Mouse (Mus musculus) C2C12 (cell line): ENCODE data around the gene Bri3. TPM values are rescaled to one million over a fixed set of nuclear protein-coding genes. Genes with fewer than 3 reads are reported as not detected.

Experiments used
- H3K27me3 ChIP-seq: one replicate; pipeline ENCODE4 v1.6.1; 2011; ENCODE audit not compliant: control insufficient read depth, insufficient read depth, insufficient read length
- H3K36me3 ChIP-seq: one replicate; pipeline ENCODE4 v1.6.1; 2011; ENCODE audit not compliant: control insufficient read depth, insufficient read depth
- H3K4me3 ChIP-seq: one replicate; pipeline ENCODE4 v1.5.1; 2011; ENCODE audit warnings: mild to moderate bottlenecking, control low read depth; ENCODE audit not compliant: poor library complexity, insufficient read depth, severe bottlenecking
- H3K79me2 ChIP-seq: one replicate; pipeline ENCODE4 v1.6.1; 2011; ENCODE audit not compliant: control insufficient read depth, insufficient read depth
- H3K79me3 ChIP-seq: one replicate; pipeline ENCODE4 v1.6.1; 2011; ENCODE audit warnings: low read depth, control low read depth
- H3ac ChIP-seq: one replicate; pipeline ENCODE3; 2011; ENCODE audit warnings: low read depth; ENCODE audit not compliant: control insufficient read depth, insufficient read length
- CEBPB ChIP-seq: IDR thresholded peaks from one replicate; pipeline ENCODE4 v1.6.1; 2011; ENCODE audit warnings: low read depth, mild to moderate bottlenecking, control low read depth, moderate library complexity
- CTCF ChIP-seq: IDR thresholded peaks from one replicate; pipeline ENCODE4 v1.5.1; 2011; ENCODE audit not compliant: control insufficient read depth, insufficient read depth, insufficient read length
- FOSL1 ChIP-seq: IDR thresholded peaks from one replicate; pipeline ENCODE4 v1.8.0; 2011; ENCODE audit warnings: mild to moderate bottlenecking, low read length; ENCODE audit not compliant: poor library complexity, insufficient read depth, severe bottlenecking
- MAX ChIP-seq: IDR thresholded peaks from one replicate; pipeline ENCODE4 v1.6.1; 2011; ENCODE audit warnings: mild to moderate bottlenecking, control low read depth
- MYOD1 ChIP-seq: IDR thresholded peaks from one replicate; pipeline ENCODE4 v1.6.1; 2011; ENCODE audit warnings: low read depth; ENCODE audit not compliant: control insufficient read depth, insufficient read length
- MYOG ChIP-seq: IDR thresholded peaks from one replicate; pipeline ENCODE4 v1.6.1; 2011; ENCODE audit not compliant: control insufficient read depth, insufficient read length; ENCODE audit errors: extremely low read depth
- USF1 ChIP-seq: IDR thresholded peaks from one replicate; pipeline ENCODE4 v1.6.1; 2011; ENCODE audit warnings: low read depth, mild to moderate bottlenecking, control low read depth, moderate library complexity
- polyA plus RNA-seq: library from polyadenylated mRNA; unstranded; fragments of >200 nt; fragmentation: generic; extraction: Trizol; gene quantifications from one replicate; pipeline ENCODE4 v1.2.1, GENCODE M21; 2012; ENCODE audit warnings: missing spikeins

The Bri3 gene
- polyA plus RNA-seq, 1 experiment = 121 TPM

- H3K27me3 ChIP-seq = no peaks in the 10 kb centered on the region
- no peak overlapping the region for H3K4me3 ChIP-seq
- H3K36me3 ChIP-seq = no peaks in the 10 kb centered on the region
- no peak overlapping the region for H3ac ChIP-seq
- H3K79me2 ChIP-seq = peaks cover 29% of the 10 kb centered on the region
- H3K79me3 ChIP-seq = peaks cover 7% of the 10 kb centered on the region
- TF ChIP-seq USF1 (no peak), MYOG (no peak), MYOD1 (no peak), MAX (no peak), CTCF (no peak), FOSL1 (no peak), CEBPB (no peak)
Measured at GRCm38 (mm10) chr5:144338787-144339186, 94.5 kb downstream of the Bri3 start.

- no peak overlapping the region for H3K4me3 ChIP-seq
- H3K36me3 ChIP-seq = no peaks in the 10 kb centered on the region
- H3ac ChIP-seq = no peak overlapping the region
- TF ChIP-seq MAX = no peak
- TF ChIP-seq MYOD1 = no peak
- TF ChIP-seq CEBPB = no peak
- no peak for TF ChIP-seq FOSL1
- TF ChIP-seq CTCF = no peak
- no peak for TF ChIP-seq MYOG
- TF ChIP-seq USF1 = no peak
- peaks cover 3% of the 10 kb centered on the region for H3K79me3 ChIP-seq
- H3K79me2 ChIP-seq = peaks cover 40% of the 10 kb centered on the region
- no peaks in the 10 kb centered on the region for H3K27me3 ChIP-seq
Measured at GRCm38 (mm10) chr5:144341085-144341484, 96.8 kb downstream of the Bri3 start.

- Histone ChIP-seq H3K79me2 (peaks cover 50% of the 10 kb centered on the region), H3K4me3 (no peak overlapping the region), H3K79me3 (peaks cover 13% of the 10 kb centered on the region), H3K27me3 (no peaks in the 10 kb centered on the region), H3K36me3 (no peaks in the 10 kb centered on the region), H3ac (no peak overlapping the region)
- TF ChIP-seq CTCF (no peak), MYOD1 (peak; percentile 78), MAX (peak; percentile 29), MYOG (no peak), USF1 (peak; percentile 81), FOSL1 (no peak)
Measured at GRCm38 (mm10) chr5:144344592-144344991, 100.4 kb downstream of the Bri3 start.

- Histone ChIP-seq H3K79me3 (peaks cover 27% of the 10 kb centered on the region), H3K79me2 (peaks cover 79% of the 10 kb centered on the region), H3K27me3 (no peaks in the 10 kb centered on the region), H3K4me3 (no peak overlapping the region), H3K36me3 (no peaks in the 10 kb centered on the region), H3ac (no peak overlapping the region)
- TF ChIP-seq MYOD1 (no peak), FOSL1 (no peak), MYOG (no peak), MAX (no peak), CTCF (no peak), USF1 (no peak), CEBPB (no peak)
Measured at GRCm38 (mm10) chr5:144351185-144351584, 106.9 kb downstream of the Bri3 start.

- Histone ChIP-seq H3K36me3 (no peaks in the 10 kb centered on the region), H3ac (no peak overlapping the region), H3K79me3 (peaks cover 29% of the 10 kb centered on the region), H3K27me3 (no peaks in the 10 kb centered on the region), H3K4me3 (no peak overlapping the region), H3K79me2 (peaks cover 78% of the 10 kb centered on the region)
- no peak for TF ChIP-seq USF1
- no peak for TF ChIP-seq CTCF
- TF ChIP-seq FOSL1 = no peak
- TF ChIP-seq MYOG = no peak
- no peak for TF ChIP-seq MAX
- TF ChIP-seq MYOD1 = no peak
- no peak for TF ChIP-seq CEBPB
Measured at GRCm38 (mm10) chr5:144352250-144353047, 108.2 kb downstream of the Bri3 start.
